Mouse (Mus musculus) heart, adult 9 months (tissue): ENCODE measurements around the gene Dgat2.

Experiments
- DNase-seq, 2 experiments: peaks; one replicate each; pipeline ENCODE4 v3.0.0; 2022; ENCODE audit warnings: low spot score in 2 of 2

Dgat2 gene

DNA sequence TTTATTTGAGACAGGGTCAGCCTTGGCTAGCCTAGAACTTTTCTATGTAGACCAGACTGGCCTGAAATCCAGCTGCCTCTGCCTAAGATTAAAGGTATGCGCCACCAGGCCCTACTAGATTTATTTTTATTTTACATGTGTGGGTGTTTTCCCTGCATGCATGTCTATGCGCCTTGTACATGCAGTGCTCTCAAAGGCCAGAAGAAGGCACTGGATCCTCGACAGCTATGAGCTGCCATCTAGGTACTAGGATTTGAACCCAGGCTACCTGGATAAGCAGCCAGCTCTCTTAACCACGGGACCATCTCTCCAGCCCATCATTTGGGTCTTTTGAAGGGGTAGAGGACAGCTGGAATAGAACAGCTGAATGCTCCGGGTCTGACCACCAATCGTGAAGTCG is 20.1 kb downstream of the Dgat2 start:
- DNase-seq, result no peak

DNA sequence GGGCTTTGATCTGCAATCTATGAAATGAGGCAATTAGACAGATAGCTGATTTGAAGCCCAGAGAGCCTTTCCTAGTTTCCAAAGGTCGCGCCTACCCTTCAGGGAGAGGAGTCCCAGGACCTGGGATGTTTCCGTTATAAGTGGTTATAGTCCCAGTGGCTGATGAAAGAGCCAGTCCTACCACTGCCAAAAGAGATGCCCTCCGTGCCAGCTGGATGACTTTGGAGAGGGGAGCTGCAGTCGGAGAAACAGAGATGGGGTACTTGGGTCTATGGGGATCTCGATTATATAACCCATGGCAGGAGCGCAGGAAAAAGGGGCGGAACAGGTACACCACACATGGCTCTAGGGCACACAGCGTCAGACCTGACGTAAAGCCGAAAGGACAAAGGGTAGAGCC is 20.6 kb downstream of the Dgat2 start:
- DNase-seq, result peak; percentile 61 to 62

GRCm38 (mm10) chr7:99161529-99161928 is 21.0 kb downstream of the Dgat2 start:
- peak; percentile 62 to 75 for DNase-seq

DNA sequence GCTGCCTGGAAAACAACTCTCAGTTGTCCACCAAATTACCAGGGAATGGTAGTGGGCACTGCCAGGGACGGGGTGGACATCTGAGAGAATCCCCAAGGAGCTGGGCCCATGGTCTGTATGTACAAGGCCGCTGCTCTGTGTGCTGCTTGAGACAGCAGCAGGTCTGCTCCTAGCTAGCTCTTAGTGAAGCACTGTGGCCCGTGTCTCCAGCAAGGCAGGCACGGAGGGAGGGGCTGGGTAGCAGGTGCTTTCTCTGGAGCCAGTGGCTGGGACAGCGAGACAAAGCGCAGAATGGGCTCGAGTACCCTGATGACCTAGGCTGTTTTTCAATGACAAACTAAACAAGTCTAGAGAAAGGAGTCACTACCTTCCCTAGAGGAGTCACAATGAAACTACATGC is 21.5 kb downstream of the Dgat2 start:
- DNase-seq, result no peak

DNA sequence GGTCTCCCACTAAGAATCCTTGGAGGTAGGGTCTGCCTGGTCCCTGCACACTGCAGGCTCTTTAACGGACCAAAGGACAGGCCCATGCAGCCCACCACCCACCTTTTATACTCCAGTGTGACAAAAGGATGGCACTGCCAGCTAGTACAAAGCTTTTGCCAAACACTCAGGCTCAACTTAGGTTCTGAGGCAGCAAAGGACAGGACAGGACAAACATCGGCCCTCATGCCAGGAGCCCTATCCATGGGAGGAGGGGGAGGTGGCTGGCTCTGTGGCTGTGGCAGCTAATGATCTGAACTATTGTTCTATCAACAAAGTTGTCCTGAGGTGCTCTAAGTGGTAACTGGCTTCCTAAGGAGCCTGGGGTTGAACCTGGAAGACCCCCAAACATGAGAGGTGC is 23.1 kb downstream of the Dgat2 start:
- peak; percentile 52 to 62 for DNase-seq

GRCm38 (mm10) chr7:99158904-99159303 is 23.6 kb downstream of the Dgat2 start:
- no peak for DNase-seq

DNA sequence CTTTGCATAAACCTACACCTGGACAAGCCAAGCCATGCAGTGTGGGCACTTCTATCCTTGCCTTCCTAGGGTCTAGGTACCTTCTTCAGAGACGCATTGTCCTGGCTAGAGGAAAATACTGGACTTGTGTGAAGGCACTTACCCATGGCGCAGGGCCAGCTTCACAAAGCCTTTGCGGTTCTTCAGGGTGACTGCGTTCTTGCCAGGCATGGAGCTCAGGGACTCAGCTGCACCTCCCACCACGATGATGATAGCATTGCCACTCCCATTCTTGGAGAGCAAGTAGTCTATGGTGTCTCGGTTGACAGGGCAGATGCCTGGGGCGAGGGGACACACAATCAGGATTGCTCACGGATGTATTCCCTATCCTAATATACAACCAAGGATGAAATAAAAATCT is 24.5 kb downstream of the Dgat2 start:
- no peak for DNase-seq

DNA sequence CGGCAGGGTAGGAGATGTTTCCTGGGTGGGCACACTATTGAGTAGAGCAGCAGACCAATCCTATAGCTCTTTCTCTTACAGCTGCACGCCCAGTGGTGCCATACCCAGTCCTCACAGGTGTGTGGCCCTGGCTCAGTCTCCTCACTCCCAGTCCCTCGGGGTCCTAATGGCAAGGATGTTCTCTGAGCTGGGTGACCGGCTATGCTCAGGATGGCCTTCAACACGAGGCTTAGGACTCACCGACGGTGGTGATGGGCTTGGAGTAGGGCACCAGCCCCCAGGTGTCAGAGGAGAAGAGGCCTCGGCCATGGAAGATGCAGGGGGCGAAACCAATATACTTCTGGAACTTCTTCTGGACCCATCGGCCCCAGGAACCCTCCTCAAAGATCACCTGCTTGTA is 25.8 kb downstream of the Dgat2 start:
- no peak for DNase-seq

- no peak for DNase-seq
Measured at GRCm38 (mm10) chr7:99155311-99156289, 26.9 kb downstream of the Dgat2 start.

GRCm38 (mm10) chr7:99154648-99155151 is 27.8 kb downstream of the Dgat2 start:
- DNase-seq, result no peak

DNA sequence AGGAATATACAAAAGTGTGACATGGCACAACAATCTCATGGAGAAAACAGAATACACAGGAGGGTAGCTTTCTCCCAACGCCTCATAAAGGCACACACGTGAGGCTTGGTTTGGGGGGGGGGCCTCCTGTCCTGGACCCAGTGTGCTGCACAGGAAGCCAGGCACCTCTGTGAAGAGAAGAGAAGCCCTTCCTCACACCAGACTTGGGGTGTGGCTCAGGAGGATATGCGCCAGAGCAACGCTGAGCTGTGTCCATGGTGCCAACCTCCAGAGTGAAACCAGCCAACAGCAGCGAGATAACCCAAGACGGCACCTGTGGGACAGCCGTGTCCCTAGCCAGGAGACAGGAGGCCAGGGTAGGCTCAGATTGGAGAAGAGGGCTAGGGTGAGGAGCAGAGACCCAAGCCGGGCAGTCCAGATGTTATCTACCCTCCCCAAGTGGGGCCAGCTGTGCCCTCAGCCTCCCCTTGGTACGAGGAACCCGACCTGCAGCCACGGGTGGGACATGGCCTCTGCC is 28.8 kb downstream of the Dgat2 start:
- no peak for DNase-seq

GRCm38 (mm10) chr7:99152756-99153155 is 29.8 kb downstream of the Dgat2 start:
- DNase-seq, result no peak

- peak; percentile 87 to 95 for DNase-seq
Measured at GRCm38 (mm10) chr7:99151342-99151741, 31.2 kb downstream of the Dgat2 start.

DNA sequence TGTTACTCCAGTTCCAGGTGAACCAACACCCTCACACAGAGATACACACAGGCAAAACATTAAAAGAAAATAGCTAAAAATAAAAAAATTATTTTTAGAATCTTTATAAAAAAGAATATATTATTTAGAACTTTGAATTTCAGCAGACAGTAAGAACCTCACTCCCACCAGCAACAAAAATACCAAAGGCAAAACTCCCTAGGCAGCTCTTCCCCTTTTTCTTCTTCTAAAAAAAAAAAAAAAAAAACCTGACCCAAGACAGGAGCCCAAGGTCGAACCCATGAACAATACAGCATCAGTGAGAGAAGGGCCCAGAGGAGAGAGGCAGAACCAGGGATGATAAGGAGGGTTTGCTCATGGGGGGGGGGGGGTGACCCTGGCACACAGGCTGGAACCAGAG is 33.5 kb downstream of the Dgat2 start:
- no peak for DNase-seq

DNA sequence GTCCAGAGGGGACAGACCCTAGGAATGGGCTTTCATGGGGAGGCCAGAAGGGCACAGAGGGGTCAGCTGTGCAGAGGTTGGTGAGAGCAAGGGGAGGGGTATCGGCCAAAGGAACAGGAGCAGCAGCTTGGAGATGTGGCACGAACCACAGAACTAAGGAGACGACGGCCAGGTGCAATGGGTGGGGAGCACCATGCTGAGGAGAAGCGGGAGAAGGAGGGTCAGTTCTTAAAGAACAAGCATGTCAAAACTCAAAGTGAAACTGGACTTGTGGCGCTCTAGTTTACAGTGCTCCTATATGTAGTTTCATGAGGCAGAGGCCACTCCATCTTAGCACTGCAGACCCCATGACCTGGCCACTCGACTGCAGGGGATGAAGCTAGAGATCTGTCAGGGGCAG is 35.0 kb downstream of the Dgat2 start:
- DNase-seq, result no peak

DNA sequence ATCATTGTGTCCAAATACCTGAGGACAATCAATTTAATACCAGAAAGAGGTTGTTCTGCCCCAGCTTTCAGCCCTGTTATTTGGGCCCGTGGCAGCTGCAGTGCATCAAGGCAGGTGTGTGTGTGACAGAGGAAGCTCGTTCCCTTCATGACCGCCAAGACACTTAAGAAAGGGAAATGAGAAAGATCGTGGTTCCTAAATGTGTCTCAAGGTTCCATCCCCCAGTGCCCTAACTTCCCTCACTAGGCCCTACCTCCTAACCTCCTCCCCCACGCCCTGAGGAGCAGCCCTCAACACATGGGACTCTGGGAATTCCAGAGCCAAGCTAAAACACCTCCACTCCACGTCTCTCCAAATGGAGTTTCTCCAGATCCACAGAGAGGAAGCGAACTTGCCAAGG is 35.6 kb downstream of the Dgat2 start:
- no peak for DNase-seq

GRCm38 (mm10) chr7:99146011-99146410 is 36.5 kb downstream of the Dgat2 start:
- peak; percentile 32 to 61 for DNase-seq

- no peak for DNase-seq
Measured at GRCm38 (mm10) chr7:99144616-99145015, 37.9 kb downstream of the Dgat2 start.

- DNase-seq, result no peak
Measured at GRCm38 (mm10) chr7:99143244-99143643, 39.3 kb downstream of the Dgat2 start.

- no peak for DNase-seq
Measured at GRCm38 (mm10) chr7:99141919-99142606, 40.5 kb downstream of the Dgat2 start.

DNA sequence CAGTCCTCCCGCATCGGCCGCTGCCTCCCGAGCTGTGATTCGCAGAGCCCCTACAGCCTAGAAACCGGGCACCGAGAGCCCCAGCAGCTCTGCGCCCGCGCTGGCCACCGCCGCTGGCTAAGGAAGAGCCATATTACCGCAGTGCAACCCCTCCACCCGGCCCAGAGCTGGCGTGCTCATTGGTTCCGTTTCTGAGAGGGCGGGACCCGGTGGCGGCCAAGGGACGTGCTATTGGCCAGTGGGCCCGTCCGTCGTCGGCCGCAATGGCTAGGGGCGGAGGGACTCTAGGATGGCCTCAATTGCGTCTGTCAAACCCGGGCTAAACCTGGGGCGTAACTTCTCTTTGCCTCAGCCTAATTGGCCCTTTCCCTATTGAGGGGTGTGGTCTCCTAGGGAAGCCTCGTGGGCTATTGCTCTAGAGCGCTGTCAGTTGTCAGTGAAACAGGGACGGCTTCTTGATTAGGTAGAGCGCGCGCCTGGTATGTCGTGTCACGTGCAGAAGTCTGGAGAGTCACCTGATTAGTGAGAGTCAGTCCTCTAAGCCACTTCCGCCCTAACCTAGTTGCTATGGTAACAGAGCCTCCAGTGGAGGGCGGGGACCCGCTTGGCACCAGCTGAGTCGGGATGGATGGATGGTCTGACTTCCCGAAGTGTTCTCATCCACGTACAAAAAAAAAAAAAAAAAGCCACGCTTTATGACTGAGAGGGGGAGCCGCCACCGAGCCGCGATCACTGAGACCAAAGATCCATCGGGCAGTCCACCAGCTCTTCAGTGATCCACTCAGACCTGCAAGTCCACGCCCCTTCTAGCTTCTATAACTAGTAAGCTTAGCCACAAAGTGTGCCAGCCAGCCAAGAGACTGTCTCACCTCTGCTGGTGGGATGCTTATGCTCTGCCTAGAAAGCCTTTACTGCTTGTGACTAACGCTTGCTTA is 41.3 kb downstream of the Dgat2 start, which contains the start of gene Uvrag:
Uvrag (minus strand) TSS at position 158 of the 935 bp plus-strand sequence.
- peak; percentile 99 to 100 for DNase-seq
